Mouse (Mus musculus): ENCODE results near the gene Nemp1.
"Not testable (repeated sequence)": the region's sequence is repeated elsewhere in the genome, so short reads cannot be mapped to it uniquely, and the experiment has no call there.

The Nemp1 gene

GRCm38 (mm10) chr10:127645791-127646190 lies 20.9 kb upstream of the Nemp1 start:
- DNase-seq: no peak

GRCm38 (mm10) chr10:127652906-127653638 lies 13.6 kb upstream of the Nemp1 start:
- peak; percentile 36 for DNase-seq

- no peak for DNase-seq
Measured at GRCm38 (mm10) chr10:127654970-127655579, 11.6 kb upstream of the Nemp1 start.

GRCm38 (mm10) chr10:127657617-127658016 lies 9.1 kb upstream of the Nemp1 start:
- not testable (repeated sequence) for DNase-seq

GRCm38 (mm10) chr10:127658076-127658475 lies 8.6 kb upstream of the Nemp1 start:
- no peak for DNase-seq

GRCm38 (mm10) chr10:127659551-127659950 lies 7.2 kb upstream of the Nemp1 start:
- DNase-seq: no peak

- DNase-seq: no peak
Measured at GRCm38 (mm10) chr10:127661291-127661914, 5.3 kb upstream of the Nemp1 start.

DNA sequence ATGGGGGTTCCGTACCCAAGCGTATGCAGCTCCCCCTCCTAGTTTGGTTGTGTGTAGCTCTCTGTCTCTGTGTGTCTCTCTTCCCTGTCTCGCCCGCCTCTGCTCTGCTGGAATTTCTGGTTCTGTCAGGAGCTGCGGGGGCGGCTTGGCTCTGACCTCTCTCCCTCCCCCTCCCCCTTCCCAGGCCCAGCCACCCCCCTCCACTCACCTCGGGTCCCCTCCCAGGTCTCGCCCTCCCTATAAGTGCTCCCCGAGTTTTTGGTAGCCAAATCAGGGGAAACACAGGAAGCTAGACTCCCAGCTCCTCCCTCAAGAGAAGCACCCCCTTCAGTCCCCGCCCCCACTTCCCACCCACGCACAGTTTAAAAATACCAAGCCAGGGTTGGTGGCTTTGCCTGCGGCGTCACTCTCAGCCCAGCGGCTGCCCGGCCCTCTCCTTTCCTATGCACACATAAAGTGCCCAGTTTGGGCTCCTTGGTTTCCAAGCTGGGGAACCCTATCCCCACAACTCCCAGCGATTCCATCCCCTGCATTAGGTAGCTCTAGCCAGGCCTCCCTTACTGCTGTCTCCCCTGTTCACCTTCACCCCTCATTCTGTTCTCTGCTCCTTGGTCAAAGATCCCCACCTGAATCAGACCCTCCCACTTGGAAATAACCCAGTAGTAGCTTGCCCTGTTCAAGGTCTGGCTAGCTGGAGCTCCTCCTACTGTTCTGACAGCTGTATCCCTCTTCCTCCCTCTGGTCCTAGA lies 4.6 kb upstream of the Nemp1 start:
- no peak for DNase-seq

- DNase-seq: peak; percentile 70
Measured at GRCm38 (mm10) chr10:127662666-127663253, 3.9 kb upstream of the Nemp1 start.

DNA sequence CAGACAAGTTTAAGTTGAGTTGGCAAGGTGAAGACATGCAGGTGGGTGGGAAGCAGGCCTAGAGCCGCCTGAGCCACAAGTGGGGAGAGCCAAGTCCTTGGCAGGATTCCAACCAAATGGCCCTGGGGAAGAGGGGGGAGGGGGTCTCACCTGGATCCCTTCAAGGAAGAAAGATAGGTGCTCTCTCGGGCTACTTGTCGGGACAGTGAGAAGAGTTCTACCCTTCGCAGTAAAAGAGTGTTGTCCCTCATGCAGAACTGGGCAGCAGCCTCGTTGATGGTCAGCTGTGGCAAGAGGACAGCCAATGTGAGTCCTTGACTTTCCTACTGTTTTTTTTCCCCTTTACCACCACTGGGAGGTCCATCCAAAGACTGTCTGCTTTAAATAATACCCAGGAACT lies 3.1 kb upstream of the Nemp1 start:
- no peak for DNase-seq

- DNase-seq: no peak
Measured at GRCm38 (mm10) chr10:127664166-127664565, 2.5 kb upstream of the Nemp1 start.

GRCm38 (mm10) chr10:127664891-127665290 lies 1.8 kb upstream of the Nemp1 start:
- DNase-seq: no peak

DNA sequence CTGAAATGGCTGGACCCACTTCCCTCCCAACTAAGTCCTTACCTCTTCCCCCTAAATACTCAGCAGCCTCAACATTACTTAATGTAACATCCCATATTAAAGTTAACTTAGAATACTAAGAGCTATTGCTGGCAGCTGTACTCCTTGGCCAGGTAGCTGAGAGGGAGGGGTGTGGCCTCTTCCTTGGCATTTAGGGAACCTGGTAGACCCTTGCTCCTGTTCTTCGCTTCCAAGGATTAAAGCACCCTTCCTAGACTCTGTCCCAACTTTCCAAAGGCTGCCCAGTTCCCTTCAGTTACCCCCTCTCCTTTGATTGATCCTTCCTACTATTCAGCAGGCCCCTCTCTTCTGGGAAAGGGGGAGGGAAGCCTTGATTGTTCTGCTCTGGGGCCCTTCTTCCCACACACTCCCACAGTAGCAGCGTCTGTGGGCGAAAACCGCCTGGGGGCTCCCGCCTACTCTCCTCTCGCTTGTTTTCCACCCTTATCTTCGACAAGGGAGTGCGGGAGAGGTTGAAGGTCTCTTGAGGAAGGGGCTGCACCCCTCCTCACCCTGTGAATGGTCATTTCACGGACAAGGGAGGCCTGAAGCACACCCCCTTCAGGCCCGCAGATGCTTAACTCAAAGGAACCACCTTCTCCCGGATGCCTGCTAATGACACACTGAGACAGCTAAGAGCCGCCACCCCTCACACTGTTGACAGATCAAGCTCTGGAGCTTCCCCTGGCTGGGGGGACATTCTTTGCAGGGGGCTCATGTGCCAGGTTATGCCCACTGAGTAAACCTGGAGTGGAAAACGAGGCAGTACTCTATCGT lies 1.1 kb upstream of the Nemp1 start:
- peak; percentile 47 for DNase-seq

GRCm38 (mm10) chr10:127667269-127668092 lies 780 bp downstream of the Nemp1 start:
- DNase-seq: peak; percentile 86

GRCm38 (mm10) chr10:127668093-127669050 lies 1.7 kb downstream of the Nemp1 start, which contains the start of gene Nab2:
Gene Nab2 (minus strand): TSS chr10:127668568.
- DNase-seq: peak; percentile 80

DNA sequence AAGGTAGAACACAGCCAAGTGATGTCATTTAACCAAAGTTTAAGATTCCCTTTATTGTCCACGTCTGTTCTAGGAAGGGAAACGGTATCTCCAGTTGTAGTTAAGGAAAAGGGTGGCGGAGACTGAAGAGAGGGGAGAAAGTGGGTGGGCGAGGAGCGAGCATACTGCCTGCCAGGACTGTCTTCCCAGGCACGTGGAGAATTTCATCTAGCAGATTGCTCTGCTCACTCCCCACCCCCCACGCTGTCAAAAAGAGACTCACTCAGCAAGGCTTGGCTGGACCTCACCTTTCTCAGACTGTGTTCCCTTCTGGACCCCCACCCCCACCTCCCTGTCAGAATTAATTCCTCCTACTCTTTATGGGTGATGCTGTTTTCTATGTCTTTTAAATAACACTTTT lies 2.5 kb downstream of the Nemp1 start:
- no peak for DNase-seq

GRCm38 (mm10) chr10:127670185-127670584 lies 3.5 kb downstream of the Nemp1 start:
- DNase-seq: no peak

DNA sequence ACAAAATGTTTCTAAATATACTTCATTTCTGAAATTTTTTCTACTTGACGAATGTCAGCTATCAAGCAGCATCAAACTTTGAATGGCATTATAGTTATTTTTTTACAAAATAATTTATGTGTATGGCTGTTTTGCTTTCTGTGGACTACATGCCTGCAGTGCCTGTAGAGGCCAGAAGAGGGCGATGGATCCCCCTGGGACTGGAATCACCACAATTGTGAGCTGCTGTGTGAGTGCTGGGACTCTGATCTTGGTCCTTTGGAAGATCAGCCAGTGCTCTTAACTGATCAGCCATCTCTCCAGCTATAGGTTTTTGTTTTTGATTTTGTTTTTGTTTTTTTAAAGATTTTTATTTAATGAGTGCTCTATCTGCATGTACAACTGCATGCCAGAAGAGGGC lies 4.6 kb downstream of the Nemp1 start:
- DNase-seq: peak; percentile 38

DNA sequence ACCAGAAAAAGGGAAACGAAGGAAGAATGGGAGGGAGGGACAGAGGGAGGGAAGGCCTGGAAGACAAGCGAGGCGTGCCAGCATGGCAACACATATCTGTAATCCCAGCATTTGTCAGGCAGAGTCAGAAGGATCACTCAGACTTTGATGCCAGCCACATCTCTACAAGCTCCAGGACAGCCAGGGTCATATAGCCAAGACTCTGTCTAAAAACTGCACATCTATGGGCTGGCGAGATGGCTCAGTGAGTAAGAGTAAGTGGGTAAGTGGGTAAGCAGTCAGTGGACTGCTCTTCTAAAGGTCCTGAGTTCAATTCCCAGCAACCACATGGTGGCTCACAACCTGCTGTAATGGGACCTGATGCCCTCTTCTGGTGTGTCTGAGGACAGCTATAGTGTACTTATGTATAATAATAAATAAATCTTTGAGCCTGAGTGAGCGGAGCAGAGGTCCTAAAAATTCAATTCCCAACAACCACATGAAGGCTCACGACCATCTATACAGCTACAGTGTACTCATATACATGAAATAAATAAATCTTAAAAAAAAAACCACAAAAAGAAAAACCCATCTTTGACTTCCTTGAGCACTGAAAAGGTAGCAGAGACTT lies 7.5 kb downstream of the Nemp1 start:
- no peak for DNase-seq
